Mouse (Mus musculus) ES-E14 (cell line): Measurements from ENCODE around the gene Adamts5. TPM values are rescaled to one million over a fixed set of nuclear protein-coding genes. Genes with fewer than 3 reads are reported as not detected.

ENCODE experiments used
- DNase-seq: peaks from one replicate; pipeline ENCODE4 v3.0.0-alpha.2; 2013; ENCODE audit warnings: low read depth, low spot score
- H3K27ac ChIP-seq: 2 replicates; pipeline ENCODE4 v1.5.1; 2012; ENCODE audit warnings: low read depth, mild to moderate bottlenecking, low read length, moderate library complexity, mixed read lengths; ENCODE audit not compliant: poor library complexity, insufficient read depth, severe bottlenecking
- H3K36me3 ChIP-seq: 2 replicates; pipeline ENCODE4 v1.6.1; 2012; ENCODE audit warnings: mild to moderate bottlenecking, low read length, moderate library complexity, mixed read lengths; ENCODE audit not compliant: control insufficient read depth, poor library complexity, insufficient read depth, severe bottlenecking
- H3K4me1 ChIP-seq, 2 experiments: fragments of 150-350 bp in 1 of 2; sonication (generic) in 1 of 2; 2 replicates each; pipeline ENCODE4 v1.6.1; 2012; ENCODE audit warnings: low read length in 2 of 2, mild to moderate bottlenecking in 1 of 2, mixed read lengths in 1 of 2; ENCODE audit not compliant: control insufficient read depth in 2 of 2, insufficient read depth in 2 of 2, poor library complexity in 1 of 2
- H3K4me3 ChIP-seq, 2 experiments: fragments of 150-350 bp in 1 of 2; sonication (generic) in 1 of 2; 2 replicates each; pipeline ENCODE4 v1.5.1; 2012; ENCODE audit warnings: low read length in 2 of 2, low read depth in 1 of 2, mild to moderate bottlenecking in 1 of 2, mixed read lengths in 1 of 2; ENCODE audit not compliant: insufficient read depth in 1 of 2, poor library complexity in 1 of 2, severe bottlenecking in 1 of 2
- H3K9ac ChIP-seq: 2 replicates; pipeline ENCODE4 v1.6.1; 2012; ENCODE audit warnings: low read depth, mild to moderate bottlenecking, low read length, mixed read lengths; ENCODE audit not compliant: poor library complexity, insufficient read depth, severe bottlenecking
- H3K9me3 ChIP-seq: fragments of 150-350 bp; sonication (generic); 2 replicates; pipeline ENCODE4 v1.6.1; 2012; ENCODE audit warnings: low read depth, mild to moderate bottlenecking, low read length; ENCODE audit not compliant: control insufficient read depth, insufficient read depth
- CHD2 ChIP-seq: IDR thresholded peaks from 2 replicates; pipeline ENCODE4 v1.6.1; 2014; ENCODE audit warnings: mild to moderate bottlenecking, low read depth, low read length, inconsistent platforms
- HCFC1 ChIP-seq: IDR thresholded peaks from 2 replicates; pipeline ENCODE4 v1.6.1; 2012; ENCODE audit warnings: low read length, inconsistent platforms, borderline replicate concordance; ENCODE audit not compliant: insufficient read depth
- MAFK ChIP-seq: IDR thresholded peaks from 2 replicates; pipeline ENCODE4 v1.6.1; 2014; ENCODE audit warnings: mild to moderate bottlenecking, low read depth, low read length, inconsistent platforms; ENCODE audit not compliant: insufficient read depth
- ZC3H11A ChIP-seq: IDR thresholded peaks from 2 replicates; pipeline ENCODE4 v1.6.1; 2012; ENCODE audit warnings: low read depth, mild to moderate bottlenecking, inconsistent platforms, low read length, borderline replicate concordance
- ZNF384 ChIP-seq: IDR thresholded peaks from 2 replicates; pipeline ENCODE4 v1.6.1; 2012; ENCODE audit warnings: low read depth, low read length, inconsistent platforms
- in situ Hi-C, 2 experiments: fragments of 600-800 bp; cut with MboI; formaldehyde crosslinking; loops; one replicate each; pipeline ENCODE4 v1.15.1; 2025; ENCODE audit warnings: low sequenced_read_pairs in 2 of 2, inconsistent platforms in 1 of 2; ENCODE audit not compliant: unreplicated experiment in 2 of 2
- total RNA-seq: library from RNA; depleted of rRNA; stranded (reverse); fragments of 300-350 nt; gene quantifications from 2 replicates; pipeline ENCODE4 v1.2.3, GENCODE M21; 2012

Gene Adamts5
- total RNA-seq, 1 experiment, result 1.9 TPM

GRCm38 (mm10) chr16:85900702-85901580 is 687 bp downstream of the Adamts5 start:
- H3K4me1 ChIP-seq, result no peaks in the 10 kb centered on the region; a peak in 1 of 4 replicates
- no peak overlapping the region for H3K27ac ChIP-seq
- H3K36me3 ChIP-seq, result no peaks in the 10 kb centered on the region
- in situ Hi-C loops, result no loop called here
- H3K9ac ChIP-seq, result 0 out of 2 replicates have a peak overlapping the region, but pooled peaks have one; percentile 8
- peak; percentile 28 for DNase-seq
- no peak for TF ChIP-seq ZNF384
- no peak for TF ChIP-seq MAFK
- TF ChIP-seq ZC3H11A, result no peak
- no peak for TF ChIP-seq HCFC1
- no peak for TF ChIP-seq CHD2
- no peaks in the 10 kb centered on the region for H3K9me3 ChIP-seq
- H3K4me3 ChIP-seq, result peak overlapping the region; percentile 39 to 45

GRCm38 (mm10) chr16:85899790-85900587 is 1.6 kb downstream of the Adamts5 start:
- Histone ChIP-seq H3K9ac (no peak overlapping the region), H3K9me3 (no peaks in the 10 kb centered on the region), H3K4me3 (peak overlapping the region; percentile 53 to 60; a peak in 3 of 4 replicates), H3K36me3 (no peaks in the 10 kb centered on the region), H3K27ac (no peak overlapping the region), H3K4me1 (no peaks in the 10 kb centered on the region; a peak in 1 of 4 replicates)
- peak; percentile 6 for DNase-seq
- in situ Hi-C loops, result no loop called here
- TF ChIP-seq CHD2 (no peak), MAFK (no peak), HCFC1 (no peak), ZC3H11A (no peak), ZNF384 (no peak)

- no peaks in the 10 kb centered on the region for H3K36me3 ChIP-seq
- 0 out of 2 replicates have a peak, but pooled peaks have one; percentile 20 for TF ChIP-seq ZC3H11A
- TF ChIP-seq CHD2, result no peak
- TF ChIP-seq ZNF384, result no peak
- peak; percentile 22 for DNase-seq
- no peak overlapping the region for H3K9ac ChIP-seq
- in situ Hi-C loops, result no loop called here
- H3K4me3 ChIP-seq, result peak overlapping the region; percentile 53 to 60; a peak in 2 of 4 replicates
- no peak overlapping the region for H3K27ac ChIP-seq
- no peaks in the 10 kb centered on the region for H3K9me3 ChIP-seq
- H3K4me1 ChIP-seq, result no peaks in the 10 kb centered on the region; a peak in 1 of 4 replicates
Measured at GRCm38 (mm10) chr16:85899301-85899721, 2.3 kb downstream of the Adamts5 start.

GRCm38 (mm10) chr16:85898816-85899215 is 2.8 kb downstream of the Adamts5 start:
- Histone ChIP-seq H3K9ac (no peak overlapping the region), H3K4me1 (no peaks in the 10 kb centered on the region; a peak in 1 of 4 replicates), H3K36me3 (no peaks in the 10 kb centered on the region), H3K27ac (no peak overlapping the region), H3K4me3 (peak overlapping the region in 1 of 2 experiments; percentile 60; a peak in 1 of 4 replicates), H3K9me3 (no peaks in the 10 kb centered on the region)
- DNase-seq, result no peak
- in situ Hi-C loops, result no loop called here
- TF ChIP-seq MAFK (no peak), CHD2 (no peak), ZNF384 (no peak), ZC3H11A (no peak), HCFC1 (no peak)
